Mouse (Mus musculus) hindbrain, postnatal 0 days (tissue): ENCODE results near the gene Mrpl1. TPM values are rescaled to one million over a fixed set of nuclear protein-coding genes. Genes with fewer than 3 reads are reported as not detected.

Experiments
- ATAC-seq: fragments of 200-750 bp; cut with Nextera tagmentation; 2 replicates; pipeline ENCODE4 v1.8.0; 2017; ENCODE audit warnings: mild to moderate bottlenecking, moderate TSS enrichment, moderate library complexity
- DNase-seq: peaks from one replicate; pipeline ENCODE4 v3.0.0-alpha.2; 2015; ENCODE audit warnings: low spot score
- H3K27ac ChIP-seq: fragments of 300-500 bp; sonication (generic); 2 replicates; pipeline ENCODE4 v1.5.1; 2014; ENCODE audit warnings: mild to moderate bottlenecking
- H3K27me3 ChIP-seq: fragments of 300-500 bp; sonication (generic); 2 replicates; pipeline ENCODE4 v1.6.1; 2014; ENCODE audit warnings: low read length, mixed read lengths; ENCODE audit not compliant: insufficient read depth
- H3K36me3 ChIP-seq: fragments of 300-500 bp; sonication (generic); 2 replicates; pipeline ENCODE4 v1.6.1; 2014; ENCODE audit warnings: low read length, mixed read lengths; ENCODE audit not compliant: insufficient read depth
- H3K4me1 ChIP-seq: fragments of 300-500 bp; sonication (generic); 2 replicates; pipeline ENCODE4 v1.6.1; 2014; ENCODE audit warnings: antibody characterized with exemption, low read length, mixed read lengths; ENCODE audit not compliant: insufficient read depth
- H3K4me2 ChIP-seq: fragments of 300-500 bp; sonication (generic); 2 replicates; pipeline ENCODE4 v1.6.1; 2014; ENCODE audit warnings: low read depth, mild to moderate bottlenecking, low read length, moderate library complexity, mixed read lengths
- H3K4me3 ChIP-seq: fragments of 300-500 bp; sonication (generic); 2 replicates; pipeline ENCODE4 v1.5.1; 2014; ENCODE audit warnings: low read length
- H3K9ac ChIP-seq: fragments of 300-500 bp; sonication (generic); replicated peaks from 2 replicates; pipeline ENCODE4 v1.6.1; 2014; ENCODE audit warnings: mild to moderate bottlenecking, low read length, moderate library complexity, mixed read lengths
- H3K9me3 ChIP-seq: fragments of 300-500 bp; sonication (generic); 2 replicates; pipeline ENCODE4 v1.6.1; 2016; ENCODE audit warnings: low read length, mixed read lengths
- CTCF ChIP-seq: IDR thresholded peaks from 2 replicates; pipeline ENCODE4 v1.5.1; 2016; ENCODE audit warnings: antibody characterized with exemption, control low read depth, low read depth
- WGBS: fragments of 180-500 bp; shearing (Covaris S2); extraction: QIAGEN DNeasy Blood & Tissue Kit; methylation state at CpG from one replicate; pipeline ENCODE4 v1.1.7; 2014; 5-methylcytosine and 5-hydroxymethylcytosine counted together
- polyA plus RNA-seq: library from polyadenylated mRNA; unstranded; fragments of >200 nt; fragmentation: Nextera tagmentation; extraction: Ambion mirVana; gene quantifications from 2 replicates; pipeline ENCODE4 v1.2.1, GENCODE M21; 2015
- total RNA-seq: library from RNA; depleted of rRNA; stranded (reverse); fragments of >200 nt; gene quantifications from 2 replicates; pipeline ENCODE4 v1.2.3, GENCODE M21; 2014

The Mrpl1 gene
- total and polyA plus RNA-seq, 2 experiments from 2014 or later = 12.3 to 13.7 TPM

DNA sequence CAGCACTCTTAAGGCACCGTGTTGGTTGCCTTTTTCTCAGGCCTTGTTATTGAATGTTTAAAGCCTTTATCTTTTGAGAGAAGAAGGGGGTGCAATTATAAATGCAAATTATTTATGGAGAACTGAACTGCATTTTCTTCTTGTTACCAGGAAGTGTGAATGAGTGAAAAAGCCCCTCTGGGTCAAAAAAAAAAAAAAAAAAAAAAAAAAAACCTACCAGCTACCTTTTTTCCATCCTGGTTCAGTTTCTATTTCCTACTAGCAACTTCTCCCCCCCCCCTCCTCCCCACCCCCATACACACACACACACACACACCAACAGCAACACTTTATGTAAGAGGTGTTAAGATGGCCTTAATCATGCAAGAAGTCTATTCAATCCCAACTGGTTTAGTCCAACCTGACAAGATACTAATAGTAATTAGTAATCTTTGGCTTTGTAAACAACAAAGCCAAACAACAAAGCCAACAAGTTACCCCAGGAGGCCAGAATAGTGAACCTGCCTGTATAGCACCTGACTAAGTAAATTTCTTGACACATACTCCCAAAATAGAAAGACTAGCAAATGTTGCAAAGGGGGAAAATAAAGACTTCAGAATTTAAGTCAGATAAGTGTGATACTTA is 45.8 kb upstream of the Mrpl1 start:
- Histone ChIP-seq H3K4me2 (peak overlapping the region; percentile 76), H3K9me3 (no peaks in the 10 kb centered on the region), H3K27ac (peak overlapping the region; percentile 98), H3K36me3 (no peaks in the 10 kb centered on the region), H3K4me1 (no peaks in the 10 kb centered on the region), H3K27me3 (no peaks in the 10 kb centered on the region), H3K9ac (peak overlapping the region; percentile 97), H3K4me3 (peak overlapping the region; percentile 69)
- 0% methylated on average over 1 of the region's 1 CpGs for WGBS
- no peak for TF ChIP-seq CTCF
- ATAC-seq = no peak
- no peak for DNase-seq

DNA sequence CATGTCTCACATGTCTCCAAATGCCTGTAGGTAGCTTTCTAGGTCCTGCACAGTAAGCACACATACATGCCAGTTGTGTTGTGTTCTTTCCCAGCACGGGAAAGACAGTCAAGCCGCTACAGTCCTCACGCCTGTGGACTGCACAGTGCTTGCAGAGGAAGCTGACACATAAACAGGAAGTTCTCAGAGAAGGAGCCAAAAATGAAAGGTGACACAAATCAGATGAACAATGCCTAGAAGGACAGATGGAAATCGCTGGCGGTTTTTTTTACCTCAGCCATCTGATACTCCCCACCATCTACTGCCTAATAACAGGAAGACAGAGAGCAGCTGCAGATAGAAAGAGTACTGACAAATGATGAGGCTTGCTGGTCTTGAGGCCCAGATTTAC is 45.3 kb upstream of the Mrpl1 start, which contains the start of gene Cnot6l:
Gene Cnot6l (minus strand): TSS at position 151 of the 391 bp plus-strand sequence.
- Histone ChIP-seq H3K4me3 (peak within 1 kb of the TSS; percentile 69), H3K9ac (peak within 1 kb of the TSS; percentile 97), H3K4me2 (peak within 1 kb of the TSS; percentile 76), H3K4me1 (no peaks in the 10 kb centered on the region), H3K9me3 (no peaks in the 10 kb centered on the region), H3K27me3 (no peaks in the 10 kb centered on the region), H3K36me3 (no peaks in the 10 kb centered on the region), H3K27ac (peak within 1 kb of the TSS; percentile 98)
- 37% methylated on average over 5 of the region's 5 CpGs for WGBS
- TF ChIP-seq CTCF = no peak
- DNase-seq = peak; percentile 28
- ATAC-seq = no peak

DNA sequence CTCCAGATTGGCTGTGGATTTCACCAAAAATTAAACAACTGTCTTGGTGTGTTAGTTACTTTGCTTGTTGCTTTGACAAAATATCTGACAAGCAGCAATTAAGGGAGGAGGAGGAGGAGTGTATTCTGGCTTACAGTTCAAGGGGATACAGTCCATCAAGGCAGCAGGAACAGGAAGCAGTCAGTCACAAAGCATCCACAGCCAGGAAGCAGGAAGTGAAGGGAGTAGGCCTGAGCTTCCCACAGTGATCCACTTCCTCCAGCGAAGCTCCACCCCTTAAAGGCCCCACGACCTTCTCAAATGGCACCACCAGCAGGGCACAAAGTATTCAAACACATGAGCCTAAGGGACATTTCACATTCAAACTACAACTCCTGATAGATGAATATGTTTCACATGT is 42.5 kb upstream of the Mrpl1 start:
- 88% methylated on average over 2 of the region's 2 CpGs for WGBS
- no peak overlapping the region for H3K9ac ChIP-seq
- no peaks in the 10 kb centered on the region for H3K4me1 ChIP-seq
- no peaks in the 10 kb centered on the region for H3K27me3 ChIP-seq
- no peak for ATAC-seq
- H3K4me2 ChIP-seq = no peak overlapping the region
- no peak overlapping the region for H3K27ac ChIP-seq
- H3K9me3 ChIP-seq = no peaks in the 10 kb centered on the region
- H3K36me3 ChIP-seq = no peaks in the 10 kb centered on the region
- no peak for TF ChIP-seq CTCF
- no peak for DNase-seq
- no peak overlapping the region for H3K4me3 ChIP-seq

DNA sequence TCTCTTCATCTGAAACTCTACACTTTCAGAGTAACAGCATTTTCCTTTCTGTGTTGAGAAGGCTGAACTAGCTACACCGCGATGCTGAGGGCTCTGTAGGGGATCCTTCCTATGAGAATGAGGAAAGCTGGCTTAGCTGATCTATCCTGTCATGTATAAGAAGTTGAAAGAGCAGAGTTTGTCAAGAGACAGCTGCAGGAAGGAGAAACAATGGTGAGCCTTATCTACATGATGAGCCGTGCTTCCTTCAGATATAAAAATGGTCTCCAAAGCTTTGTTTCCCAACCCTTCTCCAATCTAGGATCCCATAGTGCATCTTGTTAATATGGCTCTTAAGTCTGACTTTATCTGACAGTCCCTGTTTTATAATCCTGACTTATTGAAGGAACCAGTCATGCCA is 38.9 kb upstream of the Mrpl1 start:
- TF ChIP-seq CTCF = no peak
- no peaks in the 10 kb centered on the region for H3K36me3 ChIP-seq
- no peak for ATAC-seq
- H3K4me2 ChIP-seq = no peak overlapping the region
- no peaks in the 10 kb centered on the region for H3K27me3 ChIP-seq
- WGBS = 75% methylated on average over 3 of the region's 3 CpGs
- H3K4me3 ChIP-seq = no peak overlapping the region
- no peak for DNase-seq
- H3K9me3 ChIP-seq = no peaks in the 10 kb centered on the region
- no peaks in the 10 kb centered on the region for H3K4me1 ChIP-seq
- no peak overlapping the region for H3K9ac ChIP-seq
- no peak overlapping the region for H3K27ac ChIP-seq

DNA sequence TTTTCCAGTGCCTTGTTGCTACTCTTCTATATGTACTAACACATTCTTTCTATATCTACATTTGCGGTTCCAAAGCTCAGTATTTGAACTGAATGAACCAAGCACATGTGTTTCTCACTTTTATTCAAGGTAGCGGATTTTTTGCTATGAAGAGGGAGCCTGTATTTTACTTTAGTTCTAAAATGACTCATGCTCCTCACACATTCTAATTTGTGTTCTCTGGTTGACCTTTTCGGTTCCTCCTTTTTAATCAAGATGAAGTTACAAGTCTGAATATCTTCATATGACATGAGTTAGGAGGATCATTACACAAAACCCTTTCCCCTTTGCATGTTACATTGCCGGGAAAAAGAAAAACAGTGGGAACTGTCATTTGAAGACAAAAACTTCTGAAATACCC is 37.5 kb upstream of the Mrpl1 start:
- no peak for ATAC-seq
- Histone ChIP-seq H3K4me3 (no peak overlapping the region), H3K4me1 (no peaks in the 10 kb centered on the region), H3K36me3 (no peaks in the 10 kb centered on the region), H3K27ac (no peak overlapping the region), H3K9ac (no peak overlapping the region), H3K4me2 (no peak overlapping the region), H3K27me3 (no peaks in the 10 kb centered on the region), H3K9me3 (no peaks in the 10 kb centered on the region)
- 88% methylated on average over 4 of the region's 4 CpGs for WGBS
- DNase-seq = no peak
- no peak for TF ChIP-seq CTCF

DNA sequence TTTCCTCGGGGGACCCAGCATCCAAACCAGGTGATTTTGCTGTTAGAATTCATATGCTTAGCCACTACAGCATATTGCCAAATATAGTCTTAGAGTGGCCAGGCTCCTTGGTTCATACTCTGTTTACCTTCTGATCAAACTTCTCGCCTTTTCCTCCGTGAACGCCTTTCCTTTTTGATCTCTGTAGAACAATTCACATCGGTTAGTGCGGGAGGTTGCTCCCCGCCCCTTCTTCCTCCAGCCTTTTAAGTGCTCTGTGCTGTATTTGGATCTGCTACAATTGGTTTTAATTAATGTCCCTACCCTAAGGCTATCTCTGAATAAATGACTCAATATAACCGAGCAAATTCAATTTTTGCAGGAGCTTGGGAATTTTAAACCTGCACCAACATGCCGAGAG is 33.2 kb upstream of the Mrpl1 start:
- no peak overlapping the region for H3K4me3 ChIP-seq
- peak overlapping the region; percentile 16 for H3K4me2 ChIP-seq
- H3K4me1 ChIP-seq = no peaks in the 10 kb centered on the region
- DNase-seq = peak; percentile 3
- WGBS = 60% methylated on average over 9 of the region's 9 CpGs
- no peak overlapping the region for H3K9ac ChIP-seq
- ATAC-seq = no peak
- no peaks in the 10 kb centered on the region for H3K36me3 ChIP-seq
- no peaks in the 10 kb centered on the region for H3K9me3 ChIP-seq
- no peaks in the 10 kb centered on the region for H3K27me3 ChIP-seq
- no peak overlapping the region for H3K27ac ChIP-seq
- TF ChIP-seq CTCF = no peak

DNA sequence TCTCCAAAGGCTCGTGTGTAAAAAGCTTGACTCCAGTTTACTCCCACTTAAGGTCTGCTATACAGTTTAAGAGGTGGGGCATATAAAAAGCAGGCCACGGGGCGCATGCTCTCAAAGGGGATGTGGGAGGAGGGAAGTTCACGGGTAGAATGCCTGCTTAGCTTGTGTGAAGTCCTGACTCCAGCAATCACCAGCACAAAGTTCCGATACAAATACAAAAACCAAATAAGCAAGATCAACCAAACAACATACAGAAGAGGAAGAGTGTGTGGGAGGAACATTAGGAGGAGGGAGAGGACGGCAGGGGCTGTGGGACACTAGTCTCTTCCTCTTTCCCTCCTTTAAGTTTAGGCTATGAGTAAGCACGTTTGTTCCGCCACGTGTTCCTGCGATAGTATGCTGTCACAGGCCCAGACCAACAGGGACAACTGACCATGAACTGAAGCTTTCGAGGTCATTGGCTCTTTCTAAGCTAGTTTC is 32.4 kb upstream of the Mrpl1 start:
- Histone ChIP-seq H3K27ac (no peak overlapping the region), H3K4me3 (no peak overlapping the region), H3K9ac (no peak overlapping the region), H3K27me3 (no peaks in the 10 kb centered on the region), H3K4me1 (no peaks in the 10 kb centered on the region), H3K9me3 (no peaks in the 10 kb centered on the region), H3K36me3 (no peaks in the 10 kb centered on the region), H3K4me2 (no peak overlapping the region)
- DNase-seq (no peak), ATAC-seq (no peak)
- WGBS = 80% methylated on average over 11 of the region's 11 CpGs
- TF ChIP-seq CTCF = no peak
